Mouse (Mus musculus) intestine, embryonic 15.5 days (tissue): Measurements from ENCODE around the gene Ccnf. TPM values are rescaled to one million over a fixed set of nuclear protein-coding genes. Genes with fewer than 3 reads are reported as not detected.

Source experiments
- ATAC-seq: fragments of 200-750 bp; cut with Nextera tagmentation; 2 replicates; pipeline ENCODE4 v1.8.0; 2017; ENCODE audit warnings: moderate TSS enrichment, moderate library complexity
- H3K27ac ChIP-seq: fragments of 300-500 bp; sonication (generic); 2 replicates; pipeline ENCODE4 v1.5.1; 2015; ENCODE audit warnings: mild to moderate bottlenecking, inconsistent platforms
- H3K27me3 ChIP-seq: fragments of 300-500 bp; sonication (generic); replicated peaks from 2 replicates; pipeline ENCODE4 v1.6.1; 2015; ENCODE audit warnings: inconsistent platforms
- H3K36me3 ChIP-seq: fragments of 300-500 bp; sonication (generic); 2 replicates; pipeline ENCODE4 v1.6.1; 2015; ENCODE audit warnings: inconsistent platforms
- H3K4me1 ChIP-seq: fragments of 300-500 bp; sonication (generic); replicated peaks from 2 replicates; pipeline ENCODE4 v1.6.1; 2015; ENCODE audit warnings: inconsistent platforms
- H3K4me2 ChIP-seq: fragments of 300-500 bp; sonication (generic); replicated peaks from 2 replicates; pipeline ENCODE4 v1.6.1; 2015; ENCODE audit warnings: mild to moderate bottlenecking, inconsistent platforms
- H3K4me3 ChIP-seq: fragments of 300-500 bp; sonication (generic); replicated peaks from 2 replicates; pipeline ENCODE4 v1.5.1; 2015; ENCODE audit warnings: inconsistent platforms
- H3K9ac ChIP-seq: fragments of 300-500 bp; sonication (generic); 2 replicates; pipeline ENCODE4 v1.6.1; 2015; ENCODE audit warnings: inconsistent platforms
- H3K9me3 ChIP-seq: fragments of 300-500 bp; sonication (generic); 2 replicates; pipeline ENCODE4 v1.6.1; 2016; ENCODE audit warnings: inconsistent platforms
- WGBS: fragments of 180-500 bp; shearing (Covaris S2); methylation state at CpG from one replicate; pipeline ENCODE4 v1.1.7; 2015; 5-methylcytosine and 5-hydroxymethylcytosine counted together
- polyA plus RNA-seq: library from polyadenylated mRNA; unstranded; fragments of >200 nt; fragmentation: Nextera tagmentation; extraction: Ambion mirVana; gene quantifications from 2 replicates; pipeline ENCODE4 v1.2.1, GENCODE M21; 2015

Gene Ccnf
- polyA plus RNA-seq, 1 experiment from 2014 or later: 51.9 TPM

- Histone ChIP-seq H3K27ac (0 out of 2 replicates have a peak overlapping the region, but pooled peaks have one; percentile 13), H3K27me3 (peaks cover 14% of the 10 kb centered on the region), H3K4me3 (peak overlapping the region; percentile 44), H3K9ac (peak overlapping the region; percentile 50), H3K36me3 (no peaks in the 10 kb centered on the region), H3K4me2 (peak overlapping the region; percentile 96), H3K9me3 (no peaks in the 10 kb centered on the region), H3K4me1 (peaks cover 81% of the 10 kb centered on the region)
- peak; percentile 26 for ATAC-seq
- 5% methylated on average over 62 of the region's 62 CpGs for WGBS
Measured at GRCm38 (mm10) chr17:24206451-24207351, 44.6 kb downstream of the Ccnf start.

- Histone ChIP-seq H3K36me3 (no peaks in the 10 kb centered on the region), H3K4me1 (peaks cover 77% of the 10 kb centered on the region)
- 0 out of 2 replicates have a peak, but pooled peaks have one; percentile 1 for ATAC-seq
Measured at GRCm38 (mm10) chr17:24205908-24206361, 45.3 kb downstream of the Ccnf start.

GRCm38 (mm10) chr17:24205284-24205888, 45.9 kb downstream of the Ccnf start, which contains the start of gene Tbc1d24:
Gene Tbc1d24 (minus strand): TSS chr17:24205562.
- H3K4me2 ChIP-seq: peak within 1 kb of the TSS; percentile 96
- peaks cover 14% of the 10 kb centered on the region for H3K27me3 ChIP-seq
- H3K4me1 ChIP-seq: peaks cover 79% of the 10 kb centered on the region
- WGBS: under 1% methylated on average over 65 of the region's 65 CpGs
- peak; percentile 60 for ATAC-seq
- H3K9me3 ChIP-seq: no peaks in the 10 kb centered on the region
- H3K27ac ChIP-seq: peak within 1 kb of the TSS; percentile 48
- H3K4me3 ChIP-seq: peak within 1 kb of the TSS; percentile 73
- no peaks in the 10 kb centered on the region for H3K36me3 ChIP-seq
- peak within 1 kb of the TSS; percentile 78 for H3K9ac ChIP-seq

More at GRCm38 (mm10) chr17:24205908-24206361, 45.3 kb downstream of the Ccnf start:
- WGBS: 8% methylated on average over 15 of the region's 15 CpGs
- peak overlapping the region; percentile 48; the same call in 1 of the 2 replicates for H3K27ac ChIP-seq
- peak overlapping the region; percentile 73 for H3K4me3 ChIP-seq
- peak overlapping the region; percentile 96 for H3K4me2 ChIP-seq
- H3K9ac ChIP-seq: peak overlapping the region; percentile 78
- H3K9me3 ChIP-seq: no peaks in the 10 kb centered on the region
- peaks cover 14% of the 10 kb centered on the region for H3K27me3 ChIP-seq

GRCm38 (mm10) chr17:24204846-24205245, 46.4 kb downstream of the Ccnf start:
- Histone ChIP-seq H3K9ac (peak overlapping the region; percentile 78), H3K36me3 (no peaks in the 10 kb centered on the region), H3K4me1 (peaks cover 75% of the 10 kb centered on the region), H3K4me3 (peak overlapping the region; percentile 73), H3K4me2 (peak overlapping the region; percentile 96), H3K27me3 (peaks cover 14% of the 10 kb centered on the region), H3K27ac (0 out of 2 replicates have a peak overlapping the region, but pooled peaks have one; percentile 48), H3K9me3 (no peaks in the 10 kb centered on the region)
- no peak for ATAC-seq
- WGBS: 7% methylated on average over 7 of the region's 7 CpGs

GRCm38 (mm10) chr17:24203611-24204534, 47.4 kb downstream of the Ccnf start:
- H3K9me3 ChIP-seq: no peaks in the 10 kb centered on the region
- peak overlapping the region; percentile 96 for H3K4me2 ChIP-seq
- H3K4me3 ChIP-seq: no peak overlapping the region
- H3K27ac ChIP-seq: peak overlapping the region; percentile 52; the same call in 1 of the 2 replicates
- peaks cover 14% of the 10 kb centered on the region for H3K27me3 ChIP-seq
- 49% methylated on average over 3 of the region's 3 CpGs for WGBS
- no peak for ATAC-seq
- H3K9ac ChIP-seq: 0 out of 2 replicates have a peak overlapping the region, but pooled peaks have one; percentile 8
- H3K36me3 ChIP-seq: no peaks in the 10 kb centered on the region
- peaks cover 67% of the 10 kb centered on the region for H3K4me1 ChIP-seq

- 47% methylated on average over 4 of the region's 4 CpGs for WGBS
- Histone ChIP-seq H3K9me3 (no peaks in the 10 kb centered on the region), H3K27me3 (peaks cover 9% of the 10 kb centered on the region), H3K27ac (peak overlapping the region; percentile 52; the same call in 1 of the 2 replicates), H3K4me2 (peak overlapping the region; percentile 96), H3K4me1 (peaks cover 59% of the 10 kb centered on the region), H3K36me3 (no peaks in the 10 kb centered on the region), H3K4me3 (no peak overlapping the region), H3K9ac (no peak overlapping the region)
- peak; percentile 29 for ATAC-seq
Measured at GRCm38 (mm10) chr17:24203068-24203467, 48.2 kb downstream of the Ccnf start.

- Histone ChIP-seq H3K27me3 (no peaks in the 10 kb centered on the region), H3K9me3 (no peaks in the 10 kb centered on the region), H3K36me3 (no peaks in the 10 kb centered on the region), H3K9ac (no peak overlapping the region), H3K4me1 (peaks cover 40% of the 10 kb centered on the region), H3K27ac (peak overlapping the region; percentile 48; the same call in 1 of the 2 replicates), H3K4me3 (no peak overlapping the region), H3K4me2 (no peak overlapping the region)
- ATAC-seq: peak; percentile 15; the same call in 1 of the 2 replicates
- 62% methylated on average over 4 of the region's 4 CpGs for WGBS
Measured at GRCm38 (mm10) chr17:24201092-24201491, 50.2 kb downstream of the Ccnf start.

GRCm38 (mm10) chr17:24199741-24200140, 51.5 kb downstream of the Ccnf start:
- 57% methylated on average over 4 of the region's 4 CpGs for WGBS
- no peaks in the 10 kb centered on the region for H3K27me3 ChIP-seq
- no peaks in the 10 kb centered on the region for H3K36me3 ChIP-seq
- no peak overlapping the region for H3K4me3 ChIP-seq
- H3K4me1 ChIP-seq: peaks cover 31% of the 10 kb centered on the region
- ATAC-seq: no peak
- H3K9ac ChIP-seq: no peak overlapping the region
- no peaks in the 10 kb centered on the region for H3K9me3 ChIP-seq
- H3K27ac ChIP-seq: no peak overlapping the region
- no peak overlapping the region for H3K4me2 ChIP-seq

GRCm38 (mm10) chr17:24199252-24199651, 52.0 kb downstream of the Ccnf start:
- H3K36me3 ChIP-seq: no peaks in the 10 kb centered on the region
- no peaks in the 10 kb centered on the region for H3K27me3 ChIP-seq
- H3K9me3 ChIP-seq: no peaks in the 10 kb centered on the region
- no peak for ATAC-seq
- 88% methylated on average over 4 of the region's 4 CpGs for WGBS
- H3K4me2 ChIP-seq: no peak overlapping the region
- H3K4me3 ChIP-seq: no peak overlapping the region
- H3K4me1 ChIP-seq: peaks cover 26% of the 10 kb centered on the region
- H3K9ac ChIP-seq: no peak overlapping the region
- H3K27ac ChIP-seq: no peak overlapping the region

- H3K4me3 ChIP-seq: no peak overlapping the region
- no peak for ATAC-seq
- H3K9me3 ChIP-seq: no peaks in the 10 kb centered on the region
- H3K27ac ChIP-seq: no peak overlapping the region
- no peak overlapping the region for H3K9ac ChIP-seq
- no peak overlapping the region for H3K4me2 ChIP-seq
- H3K4me1 ChIP-seq: peaks cover 13% of the 10 kb centered on the region; the same call in 1 of the 2 replicates
- WGBS: 58% methylated on average over 15 of the region's 15 CpGs
- H3K27me3 ChIP-seq: no peaks in the 10 kb centered on the region
- H3K36me3 ChIP-seq: no peaks in the 10 kb centered on the region
Measured at GRCm38 (mm10) chr17:24197032-24197824, 54.1 kb downstream of the Ccnf start.

- H3K4me2 ChIP-seq: no peak overlapping the region
- 0 out of 2 replicates have a peak, but pooled peaks cover under 1% of the 10 kb centered on the region for H3K4me1 ChIP-seq
- no peak overlapping the region for H3K4me3 ChIP-seq
- H3K27me3 ChIP-seq: no peaks in the 10 kb centered on the region
- H3K36me3 ChIP-seq: no peaks in the 10 kb centered on the region
- no peak overlapping the region for H3K27ac ChIP-seq
- no peak for ATAC-seq
- H3K9ac ChIP-seq: no peak overlapping the region
- no peaks in the 10 kb centered on the region for H3K9me3 ChIP-seq
- WGBS: 60% methylated on average over 2 of the region's 2 CpGs
Measured at GRCm38 (mm10) chr17:24195349-24195748, 55.9 kb downstream of the Ccnf start.
